Mouse (Mus musculus): ENCODE measurements around the gene Dars2. TPM values are rescaled to one million over a fixed set of nuclear protein-coding genes. Genes with fewer than 3 reads are reported as not detected.

Dars2 gene
- polyA plus RNA-seq, 1 experiment from 2014 or later = 51.6 TPM

GRCm38 (mm10) chr1:161038004-161038403, 32.5 kb downstream of the Dars2 start:
- no peak overlapping the region for H3K27ac ChIP-seq (replicated peaks; ENCODE audit: low read depth, low read length)
- no peak overlapping the region; the same call in 1 of the 2 replicates for H3K4me3 ChIP-seq (ENCODE audit: low read depth, low read length)
- H3K9me3 ChIP-seq (ENCODE audit: control insufficient read depth, low read length) = no peaks in the 10 kb centered on the region
- H3K4me2 ChIP-seq (ENCODE audit: low read depth, severe bottlenecking) = peak overlapping the region; percentile 34; the same call in 1 of the 2 replicates
- H3K27me3 ChIP-seq (ENCODE audit: control insufficient read depth, insufficient read depth, low read length) = no peaks in the 10 kb centered on the region
- WGBS = 41% methylated on average over 3 of the region's 3 CpGs
- H3K4me1 ChIP-seq (ENCODE audit: control insufficient read depth, insufficient read depth, low read length) = no peaks in the 10 kb centered on the region; the same call in 1 of the 2 replicates
- no peak overlapping the region for H3K9ac ChIP-seq (ENCODE audit: low read length)
- peaks cover 6% of the 10 kb centered on the region; the same call in 1 of the 2 replicates for H3K36me3 ChIP-seq (ENCODE audit: control insufficient read depth, insufficient read depth, low read length)
- ATAC-seq (ENCODE audit: insufficient number of reproducible peaks, low FRiP score, low TSS enrichment, low read depth) = no peak
- no peak for DNase-seq (ENCODE audit: low spot score)

- WGBS = 24% methylated on average over 3 of the region's 3 CpGs
- no peak overlapping the region for H3K27ac ChIP-seq (replicated peaks; ENCODE audit: low read depth, low read length)
- no peak for ATAC-seq (ENCODE audit: insufficient number of reproducible peaks, low FRiP score, low TSS enrichment, low read depth)
- peak overlapping the region; percentile 22; the same call in 1 of the 2 replicates for H3K9ac ChIP-seq (ENCODE audit: low read length)
- no peaks in the 10 kb centered on the region; the same call in 1 of the 2 replicates for H3K4me1 ChIP-seq (ENCODE audit: control insufficient read depth, insufficient read depth, low read length)
- no peak for DNase-seq (ENCODE audit: low spot score)
- H3K4me2 ChIP-seq (ENCODE audit: low read depth, severe bottlenecking) = peak overlapping the region; percentile 34
- H3K4me3 ChIP-seq (ENCODE audit: low read depth, low read length) = peak overlapping the region; percentile 83
- no peaks in the 10 kb centered on the region for H3K27me3 ChIP-seq (ENCODE audit: control insufficient read depth, insufficient read depth, low read length)
- H3K36me3 ChIP-seq (ENCODE audit: control insufficient read depth, insufficient read depth, low read length) = peaks cover 6% of the 10 kb centered on the region; the same call in 1 of the 2 replicates
- no peaks in the 10 kb centered on the region for H3K9me3 ChIP-seq (ENCODE audit: control insufficient read depth, low read length)
These were observed 32.9 kb downstream of the Dars2 start for GRCm38 (mm10) chr1:161037599-161037998.

- Histone ChIP-seq H3K4me2 (ENCODE audit: low read depth, severe bottlenecking) (peak overlapping the region; percentile 78), H3K4me3 (ENCODE audit: low read depth, low read length) (peak overlapping the region; percentile 83), H3K9me3 (ENCODE audit: control insufficient read depth, low read length) (no peaks in the 10 kb centered on the region), H3K27ac (replicated peaks; ENCODE audit: low read depth, low read length) (no peak overlapping the region), H3K4me1 (ENCODE audit: control insufficient read depth, insufficient read depth, low read length) (no peaks in the 10 kb centered on the region; the same call in 1 of the 2 replicates), H3K27me3 (ENCODE audit: control insufficient read depth, insufficient read depth, low read length) (no peaks in the 10 kb centered on the region), H3K36me3 (ENCODE audit: control insufficient read depth, insufficient read depth, low read length) (peaks cover 6% of the 10 kb centered on the region; the same call in 1 of the 2 replicates), H3K9ac (ENCODE audit: low read length) (peak overlapping the region; percentile 94)
- ATAC-seq (ENCODE audit: insufficient number of reproducible peaks, low FRiP score, low TSS enrichment, low read depth) (no peak), DNase-seq (ENCODE audit: low spot score) (no peak)
- WGBS = 2% methylated on average over 1 of the region's 1 CpGs
These were observed 33.4 kb downstream of the Dars2 start for GRCm38 (mm10) chr1:161037026-161037425.

- ATAC-seq (ENCODE audit: insufficient number of reproducible peaks, low FRiP score, low TSS enrichment, low read depth) (no peak), DNase-seq (ENCODE audit: low spot score) (peak; percentile 50)
- Histone ChIP-seq H3K9me3 (ENCODE audit: control insufficient read depth, low read length) (no peaks in the 10 kb centered on the region), H3K4me2 (ENCODE audit: low read depth, severe bottlenecking) (peak overlapping the region; percentile 78), H3K4me3 (ENCODE audit: low read depth, low read length) (peak overlapping the region; percentile 83), H3K27ac (replicated peaks; ENCODE audit: low read depth, low read length) (peak overlapping the region; percentile 74), H3K36me3 (ENCODE audit: control insufficient read depth, insufficient read depth, low read length) (peaks cover 6% of the 10 kb centered on the region; the same call in 1 of the 2 replicates), H3K4me1 (ENCODE audit: control insufficient read depth, insufficient read depth, low read length) (no peaks in the 10 kb centered on the region; the same call in 1 of the 2 replicates), H3K9ac (ENCODE audit: low read length) (peak overlapping the region; percentile 94), H3K27me3 (ENCODE audit: control insufficient read depth, insufficient read depth, low read length) (no peaks in the 10 kb centered on the region)
- WGBS = under 1% methylated on average over 5 of the region's 5 CpGs
These were observed 34.0 kb downstream of the Dars2 start for GRCm38 (mm10) chr1:161036411-161036841.

GRCm38 (mm10) chr1:161035786-161036404, 34.6 kb downstream of the Dars2 start:
- peak overlapping the region; percentile 74 for H3K27ac ChIP-seq (replicated peaks; ENCODE audit: low read depth, low read length)
- 0% methylated on average over 6 of the region's 6 CpGs for WGBS
- ATAC-seq (ENCODE audit: insufficient number of reproducible peaks, low FRiP score, low TSS enrichment, low read depth) (no peak), DNase-seq (ENCODE audit: low spot score) (peak; percentile 48)
- peak overlapping the region; percentile 83 for H3K4me3 ChIP-seq (ENCODE audit: low read depth, low read length)
- H3K27me3 ChIP-seq (ENCODE audit: control insufficient read depth, insufficient read depth, low read length) = no peaks in the 10 kb centered on the region
- no peaks in the 10 kb centered on the region; the same call in 1 of the 2 replicates for H3K4me1 ChIP-seq (ENCODE audit: control insufficient read depth, insufficient read depth, low read length)
- H3K9me3 ChIP-seq (ENCODE audit: control insufficient read depth, low read length) = no peaks in the 10 kb centered on the region
- peaks cover 6% of the 10 kb centered on the region; the same call in 1 of the 2 replicates for H3K36me3 ChIP-seq (ENCODE audit: control insufficient read depth, insufficient read depth, low read length)
- H3K4me2 ChIP-seq (ENCODE audit: low read depth, severe bottlenecking) = peak overlapping the region; percentile 78
- peak overlapping the region; percentile 94 for H3K9ac ChIP-seq (ENCODE audit: low read length)

GRCm38 (mm10) chr1:161035281-161035785, 35.1 kb downstream of the Dars2 start:
- H3K9ac ChIP-seq (ENCODE audit: low read length) = peak overlapping the region; percentile 94
- H3K4me1 ChIP-seq (ENCODE audit: control insufficient read depth, insufficient read depth, low read length) = no peaks in the 10 kb centered on the region; the same call in 1 of the 2 replicates
- no peaks in the 10 kb centered on the region for H3K27me3 ChIP-seq (ENCODE audit: control insufficient read depth, insufficient read depth, low read length)
- DNase-seq (ENCODE audit: low spot score) (no peak), ATAC-seq (ENCODE audit: insufficient number of reproducible peaks, low FRiP score, low TSS enrichment, low read depth) (peak; percentile 22; the same call in 1 of the 2 replicates)
- no peaks in the 10 kb centered on the region for H3K9me3 ChIP-seq (ENCODE audit: control insufficient read depth, low read length)
- H3K4me3 ChIP-seq (ENCODE audit: low read depth, low read length) = peak overlapping the region; percentile 83
- peaks cover 6% of the 10 kb centered on the region; the same call in 1 of the 2 replicates for H3K36me3 ChIP-seq (ENCODE audit: control insufficient read depth, insufficient read depth, low read length)
- WGBS = under 1% methylated on average over 14 of the region's 14 CpGs
- peak overlapping the region; percentile 74 for H3K27ac ChIP-seq (replicated peaks; ENCODE audit: low read depth, low read length)
- H3K4me2 ChIP-seq (ENCODE audit: low read depth, severe bottlenecking) = peak overlapping the region; percentile 78

GRCm38 (mm10) chr1:161034435-161035280, 35.8 kb downstream of the Dars2 start, which contains the start of gene Zbtb37:
Zbtb37 (minus strand) TSS chr1:161034849.
- Histone ChIP-seq H3K27ac (replicated peaks; ENCODE audit: low read depth, low read length) (peak within 1 kb of the TSS; percentile 74), H3K9me3 (ENCODE audit: control insufficient read depth, low read length) (no peaks in the 10 kb centered on the region), H3K36me3 (ENCODE audit: control insufficient read depth, insufficient read depth, low read length) (peaks cover 7% of the 10 kb centered on the region; the same call in 1 of the 2 replicates), H3K4me2 (ENCODE audit: low read depth, severe bottlenecking) (peak within 1 kb of the TSS; percentile 78), H3K4me1 (ENCODE audit: control insufficient read depth, insufficient read depth, low read length) (no peaks in the 10 kb centered on the region; the same call in 1 of the 2 replicates), H3K27me3 (ENCODE audit: control insufficient read depth, insufficient read depth, low read length) (no peaks in the 10 kb centered on the region), H3K9ac (ENCODE audit: low read length) (peak within 1 kb of the TSS; percentile 94), H3K4me3 (ENCODE audit: low read depth, low read length) (peak within 1 kb of the TSS; percentile 83)
- peak; percentile 99 for DNase-seq (ENCODE audit: low spot score)
- under 1% methylated on average over 67 of the region's 76 CpGs for WGBS
- ATAC-seq (ENCODE audit: insufficient number of reproducible peaks, low FRiP score, low TSS enrichment, low read depth) = peak; percentile 92
